ENCODE assay signal across 14 mouse cellular contexts in the genomic region with DNA sequence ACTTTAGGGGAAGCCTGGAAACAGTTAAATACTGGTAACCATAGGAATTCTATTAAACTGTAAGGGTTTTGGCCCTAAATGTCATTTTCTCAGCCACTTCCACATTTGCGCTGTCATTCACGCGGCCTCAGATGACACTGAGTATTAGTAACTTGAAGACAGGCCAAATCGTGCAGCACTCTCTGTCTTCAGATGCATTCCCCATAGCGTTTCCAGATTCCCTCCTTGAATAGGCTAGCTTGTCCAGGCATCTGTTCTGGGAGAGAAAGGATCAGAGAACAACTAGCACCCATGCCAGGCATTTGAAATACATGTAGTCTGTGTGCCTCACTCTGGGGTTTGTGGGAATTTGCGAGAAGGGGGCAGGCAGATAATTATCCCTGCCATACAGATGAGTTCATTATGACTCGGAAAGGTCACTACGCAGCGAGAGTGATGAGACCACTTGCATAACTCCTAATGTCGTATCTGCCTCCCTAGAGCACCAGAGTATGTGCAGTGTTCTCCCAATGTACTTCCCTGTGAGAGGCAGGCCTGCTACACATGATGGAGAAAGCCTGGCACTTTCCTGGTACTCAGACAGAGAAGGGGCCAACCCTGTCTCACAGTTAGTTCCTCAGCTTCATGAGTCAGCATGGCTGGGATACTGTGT.
DNase-seq lines count a peak whose midpoint lies in the region; ATAC-seq lines count a peak whose summit lies in the region.
"Had no signal": no experiment of that assay in that cellular context is flagged by ENCODE, and none has a peak within 500 bp of the region (broad histone marks: within the 10 kb centered on the region; RNA-seq: fewer than 3 reads in every experiment).

No protein-coding gene starts in this region.

- H3K4me2 ChIP-seq in hindbrain, embryonic 13.5 days = no peak overlapping the region
- no peak overlapping the region for H3K4me2 ChIP-seq in midbrain, embryonic 15.5 days
- H3K4me2 ChIP-seq in midbrain, embryonic 16.5 days (ENCODE audit: low read length) = no peak overlapping the region
- H3K4me2 ChIP-seq in hindbrain, embryonic 16.5 days (ENCODE audit: low read length) = no peak overlapping the region
- H3K4me2 ChIP-seq: heart, embryonic 11.5 days; liver, embryonic 13.5 days; stomach, embryonic 15.5 days had no signal

- peaks cover 11% of the 10 kb centered on the region for H3K36me3 ChIP-seq in hindbrain, embryonic 13.5 days
- no peaks in the 10 kb centered on the region for H3K36me3 ChIP-seq in hindbrain, embryonic 10.5 days
- peaks cover 8% of the 10 kb centered on the region; the same call in 1 of the 2 replicates for H3K36me3 ChIP-seq in midbrain, embryonic 15.5 days (replicated peaks)
- H3K36me3 ChIP-seq in midbrain, embryonic 16.5 days (ENCODE audit: control insufficient read depth, insufficient read depth, low read length) = peaks cover 6% of the 10 kb centered on the region
- H3K36me3 ChIP-seq in hindbrain, embryonic 16.5 days (ENCODE audit: control insufficient read depth, insufficient read depth, low read length) = peaks cover 3% of the 10 kb centered on the region; the same call in 1 of the 2 replicates
- H3K36me3 ChIP-seq: limb, embryonic 10.5 days; liver, embryonic 13.5 days; stomach, embryonic 15.5 days had no signal

- ATAC-seq in hindbrain, embryonic 13.5 days (ENCODE audit: low FRiP score) = no peak
- no peak for ATAC-seq in midbrain, embryonic 15.5 days (replicated peaks)
- ATAC-seq in midbrain, embryonic 16.5 days = no peak
- no peak for ATAC-seq in hindbrain, embryonic 16.5 days
- ATAC-seq: activated CD4-positive, CD25-positive, alpha-beta regulatory T cell, adult 4 months had no signal

- H3K27ac ChIP-seq in hindbrain, embryonic 13.5 days = peak overlapping the region; percentile 62
- no peak overlapping the region for H3K27ac ChIP-seq in hindbrain, embryonic 10.5 days
- peak overlapping the region; percentile 35; the same call in 1 of the 2 replicates for H3K27ac ChIP-seq in midbrain, embryonic 15.5 days
- no peak overlapping the region; the same call in 1 of the 2 replicates for H3K27ac ChIP-seq in midbrain, embryonic 16.5 days (ENCODE audit: low read length)
- peak overlapping the region; percentile 44 for H3K27ac ChIP-seq in hindbrain, embryonic 16.5 days (ENCODE audit: low read depth, low read length)
- H3K27ac ChIP-seq: limb, embryonic 10.5 days; liver, embryonic 13.5 days; stomach, embryonic 15.5 days had no signal

- no peaks in the 10 kb centered on the region for H3K27me3 ChIP-seq in hindbrain, embryonic 13.5 days
- no peaks in the 10 kb centered on the region for H3K27me3 ChIP-seq in hindbrain, embryonic 10.5 days (ENCODE audit: insufficient read depth, poor library complexity, severe bottlenecking)
- no peaks in the 10 kb centered on the region for H3K27me3 ChIP-seq in midbrain, embryonic 15.5 days (replicated peaks)
- no peaks in the 10 kb centered on the region for H3K27me3 ChIP-seq in midbrain, embryonic 16.5 days (ENCODE audit: control insufficient read depth, insufficient read depth, low read depth, low read length)
- H3K27me3 ChIP-seq in hindbrain, embryonic 16.5 days (replicated peaks; ENCODE audit: control insufficient read depth, insufficient read depth, low read length) = no peaks in the 10 kb centered on the region
- H3K27me3 ChIP-seq: liver, embryonic 13.5 days; stomach, embryonic 15.5 days had no signal

- no peak for DNase-seq in hindbrain, embryonic 10.5 days (ENCODE audit: low spot score)
- DNase-seq in telencephalon, adult 2 months (ENCODE audit: low read depth, low spot score) = peak; percentile 36
- DNase-seq in heart, postnatal 36 days = no peak
- DNase-seq: cerebellum, adult 11-12 months; liver, embryonic 13.5 days; thymus, postnatal 4 days had no signal

- H3K9ac ChIP-seq in hindbrain, embryonic 13.5 days = no peak overlapping the region
- no peak overlapping the region for H3K9ac ChIP-seq in midbrain, embryonic 15.5 days
- no peak overlapping the region for H3K9ac ChIP-seq in midbrain, embryonic 16.5 days (ENCODE audit: low read depth, low read length)
- H3K9ac ChIP-seq in hindbrain, embryonic 16.5 days (ENCODE audit: low read depth, low read length) = no peak overlapping the region
- H3K9ac ChIP-seq: liver, embryonic 13.5 days; stomach, embryonic 15.5 days had no signal

- H3K4me3 ChIP-seq in hindbrain, embryonic 13.5 days = no peak overlapping the region
- no peak overlapping the region for H3K4me3 ChIP-seq in hindbrain, embryonic 10.5 days
- H3K4me3 ChIP-seq in midbrain, embryonic 15.5 days = no peak overlapping the region
- no peak overlapping the region for H3K4me3 ChIP-seq in midbrain, embryonic 16.5 days (ENCODE audit: low read depth, low read length)
- H3K4me3 ChIP-seq in hindbrain, embryonic 16.5 days (ENCODE audit: low read length) = no peak overlapping the region
- H3K4me3 ChIP-seq: limb, embryonic 10.5 days; liver, embryonic 13.5 days; stomach, embryonic 15.5 days had no signal

- peaks cover 39% of the 10 kb centered on the region for H3K4me1 ChIP-seq in hindbrain, embryonic 13.5 days (replicated peaks)
- peaks cover 10% of the 10 kb centered on the region; the same call in 1 of the 2 replicates for H3K4me1 ChIP-seq in hindbrain, embryonic 10.5 days (replicated peaks)
- H3K4me1 ChIP-seq in midbrain, embryonic 15.5 days = peaks cover 36% of the 10 kb centered on the region
- peaks cover 32% of the 10 kb centered on the region for H3K4me1 ChIP-seq in midbrain, embryonic 16.5 days (ENCODE audit: control insufficient read depth, insufficient read depth, low read length)
- H3K4me1 ChIP-seq in hindbrain, embryonic 16.5 days (ENCODE audit: control insufficient read depth, insufficient read depth, low read depth, low read length) = peaks cover 29% of the 10 kb centered on the region
- H3K4me1 ChIP-seq: liver, embryonic 13.5 days; stomach, embryonic 15.5 days had no signal

- 70% methylated on average over 10 of the region's 10 CpGs for WGBS in hindbrain, embryonic 13.5 days
- 85% methylated on average over 10 of the region's 10 CpGs for WGBS in hindbrain, embryonic 10.5 days
- 70% methylated on average over 10 of the region's 10 CpGs for WGBS in midbrain, embryonic 15.5 days
- WGBS in midbrain, embryonic 16.5 days = 68% methylated on average over 10 of the region's 10 CpGs
- 53% methylated on average over 10 of the region's 10 CpGs for WGBS in hindbrain, embryonic 16.5 days

- no peaks in the 10 kb centered on the region for H3K9me3 ChIP-seq in hindbrain, embryonic 13.5 days
- H3K9me3 ChIP-seq in hindbrain, embryonic 10.5 days = no peaks in the 10 kb centered on the region
- no peaks in the 10 kb centered on the region for H3K9me3 ChIP-seq in midbrain, embryonic 15.5 days
- no peaks in the 10 kb centered on the region for H3K9me3 ChIP-seq in midbrain, embryonic 16.5 days (replicated peaks; ENCODE audit: control insufficient read depth, low read length, poor library complexity, severe bottlenecking)
- H3K9me3 ChIP-seq in hindbrain, embryonic 16.5 days (ENCODE audit: control insufficient read depth, low read length) = no peaks in the 10 kb centered on the region
- H3K9me3 ChIP-seq: limb, embryonic 10.5 days; liver, embryonic 13.5 days; stomach, embryonic 15.5 days had no signal

- intact Hi-C loops in heart, postnatal 36 days (cut with DNase I) = no loop called here

Comparison
In these comparisons a context has a peak if more than half of its experiments do, and no peak if none do; other contexts are left out.
1. H3K27ac ChIP-seq: peak in hindbrain, embryonic 13.5 days (single experiment), midbrain, embryonic 15.5 days (single experiment) and hindbrain, embryonic 16.5 days (single experiment); none in hindbrain, embryonic 10.5 days (single experiment) and midbrain, embryonic 16.5 days (single experiment).